Mouse (Mus musculus) urinary bladder, adult 2 months (tissue): ENCODE measurements around the gene Zbtb14. TPM values are rescaled to one million over a fixed set of nuclear protein-coding genes. Genes with fewer than 3 reads are reported as not detected.

Experiments
- polyA plus RNA-seq: library from polyadenylated mRNA; depleted of rRNA; stranded (reverse); fragments of >200 nt; gene quantifications from 2 replicates; pipeline ENCODE4 v1.2.3, GENCODE M21; 2012; rRNA removed

The Zbtb14 gene
- polyA plus RNA-seq, 1 experiment, result 12.9 TPM

Other genes with a start within 250 kb of the Zbtb14 start
- gene Akain1, start 56.3 kb downstream of the Zbtb14 start, polyA plus RNA-seq, result not detected in 2 replicates